Mouse (Mus musculus) heart, embryonic 10.5 days (tissue): ENCODE measurements at regions not wholly inside any gene's neighbourhood (a gene's known extent, or its start where the extent isn't known, plus 50 kb on each side); places are given as distances from the start of the nearest gene placed in this dataset.
A peak's percentile ranks its signal among the peaks of the same experiment; 100 is the strongest.

ENCODE experiments used
- DNase-seq: peaks from one replicate; pipeline ENCODE4 v3.0.0-alpha.2; 2017; ENCODE audit warnings: low spot score
- H3K27ac ChIP-seq: fragments of 300-500 bp; sonication (generic); 2 replicates; pipeline ENCODE4 v1.5.1; 2016; ENCODE audit warnings: mild to moderate bottlenecking
- H3K27me3 ChIP-seq: fragments of 300-500 bp; sonication (generic); 2 replicates; pipeline ENCODE4 v1.6.1; 2016; ENCODE audit warnings: mild to moderate bottlenecking; ENCODE audit not compliant: poor library complexity, insufficient read depth, severe bottlenecking
- H3K36me3 ChIP-seq: fragments of 300-500 bp; sonication (generic); 2 replicates; pipeline ENCODE4 v1.6.1; 2016; ENCODE audit warnings: mild to moderate bottlenecking, moderate library complexity
- H3K4me1 ChIP-seq: fragments of 300-500 bp; sonication (generic); 2 replicates; pipeline ENCODE4 v1.6.1; 2016; ENCODE audit warnings: mild to moderate bottlenecking
- H3K4me3 ChIP-seq: fragments of 300-500 bp; sonication (generic); 2 replicates; pipeline ENCODE4 v1.5.1; 2016; ENCODE audit warnings: mild to moderate bottlenecking, moderate library complexity
- H3K9me3 ChIP-seq: fragments of 300-500 bp; sonication (generic); 2 replicates; pipeline ENCODE4 v1.6.1; 2016; ENCODE audit warnings: mild to moderate bottlenecking, moderate library complexity
- WGBS: fragments of 180-500 bp; shearing (Covaris S2); methylation state at CpG from one replicate; pipeline ENCODE4 v1.1.7; 2016; 5-methylcytosine and 5-hydroxymethylcytosine counted together

DNA sequence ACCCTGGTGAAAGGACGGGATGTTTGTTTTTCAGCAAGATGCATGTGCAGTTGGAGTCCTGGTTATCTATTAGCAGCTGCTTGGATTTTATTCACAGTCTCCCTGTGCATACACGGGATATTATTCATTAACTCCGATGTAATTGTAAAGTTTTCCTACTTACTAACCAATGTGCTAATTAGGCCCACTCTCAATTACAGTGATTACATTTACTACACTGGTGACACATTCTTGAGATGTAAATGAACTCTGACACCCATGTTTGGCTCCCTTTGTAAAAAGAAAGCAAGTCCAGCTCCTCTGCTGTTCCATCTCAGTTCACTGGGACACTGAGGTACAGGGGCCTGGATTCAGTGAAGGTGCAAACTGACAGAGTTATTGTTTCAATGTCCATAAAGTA lies 526.1 kb upstream of the Gria3 start:
- H3K27me3 ChIP-seq, result no peaks in the 10 kb centered on the region
- H3K9me3 ChIP-seq, result no peaks in the 10 kb centered on the region
- H3K27ac ChIP-seq, result no peak overlapping the region
- no peak for DNase-seq
- WGBS, result 67% methylated on average over 3 of the region's 3 CpGs
- no peaks in the 10 kb centered on the region for H3K36me3 ChIP-seq
- no peaks in the 10 kb centered on the region for H3K4me1 ChIP-seq
- H3K4me3 ChIP-seq, result no peak overlapping the region

GRCm38 (mm10) chrX:40920445-40920844 lies 480.2 kb upstream of the Gria3 start:
- 91% methylated on average over 2 of the region's 2 CpGs for WGBS
- no peak overlapping the region for H3K27ac ChIP-seq
- no peaks in the 10 kb centered on the region for H3K36me3 ChIP-seq
- peak; percentile 58 for DNase-seq
- H3K9me3 ChIP-seq, result no peaks in the 10 kb centered on the region
- H3K4me1 ChIP-seq, result no peaks in the 10 kb centered on the region
- no peaks in the 10 kb centered on the region for H3K27me3 ChIP-seq
- H3K4me3 ChIP-seq, result no peak overlapping the region
